Mouse (Mus musculus) forebrain, embryonic 15.5 days (tissue): ENCODE results near the gene Rpl13a. TPM values are rescaled to one million over a fixed set of nuclear protein-coding genes. Genes with fewer than 3 reads are reported as not detected.
"Not testable (repeated sequence)": the region's sequence is repeated elsewhere in the genome, so short reads cannot be mapped to it uniquely, and the experiment has no call there.

ENCODE experiments used
- ATAC-seq: fragments of 200-750 bp; cut with Nextera tagmentation; replicated peaks from 2 replicates; pipeline ENCODE4 v1.8.0; 2017; ENCODE audit warnings: mild to moderate bottlenecking, moderate TSS enrichment, moderate library complexity
- H3K27ac ChIP-seq: fragments of 300-500 bp; sonication (generic); replicated peaks from 2 replicates; pipeline ENCODE4 v1.5.1; 2015; ENCODE audit warnings: mild to moderate bottlenecking, inconsistent platforms
- H3K27me3 ChIP-seq: fragments of 300-500 bp; sonication (generic); 2 replicates; pipeline ENCODE4 v1.6.1; 2015; ENCODE audit warnings: inconsistent platforms
- H3K36me3 ChIP-seq: fragments of 300-500 bp; sonication (generic); 2 replicates; pipeline ENCODE4 v1.6.1; 2015; ENCODE audit warnings: mild to moderate bottlenecking, inconsistent platforms
- H3K4me1 ChIP-seq: fragments of 300-500 bp; sonication (generic); 2 replicates; pipeline ENCODE4 v1.6.1; 2015; ENCODE audit warnings: inconsistent platforms
- H3K4me2 ChIP-seq: fragments of 300-500 bp; sonication (generic); replicated peaks from 2 replicates; pipeline ENCODE4 v1.6.1; 2015; ENCODE audit warnings: mild to moderate bottlenecking, inconsistent platforms
- H3K4me3 ChIP-seq: fragments of 300-500 bp; sonication (generic); 2 replicates; pipeline ENCODE4 v1.5.1; 2015; ENCODE audit warnings: mild to moderate bottlenecking, inconsistent platforms
- H3K9ac ChIP-seq: fragments of 300-500 bp; sonication (generic); replicated peaks from 2 replicates; pipeline ENCODE4 v1.6.1; 2015; ENCODE audit warnings: mild to moderate bottlenecking, inconsistent platforms
- H3K9me3 ChIP-seq: fragments of 300-500 bp; sonication (generic); 2 replicates; pipeline ENCODE4 v1.6.1; 2016; ENCODE audit warnings: inconsistent platforms
- WGBS: fragments of 180-500 bp; shearing (Covaris S2); methylation state at CpG from one replicate; pipeline ENCODE4 v1.1.7; 2015; ENCODE audit warnings: mixed read lengths; 5-methylcytosine and 5-hydroxymethylcytosine counted together
- polyA plus RNA-seq: library from polyadenylated mRNA; unstranded; fragments of >200 nt; fragmentation: Nextera tagmentation; extraction: Ambion mirVana; gene quantifications from 2 replicates; pipeline ENCODE4 v1.2.1, GENCODE M21; 2015

Rpl13a gene
- polyA plus RNA-seq, 1 experiment from 2014 or later = 890 TPM

DNA sequence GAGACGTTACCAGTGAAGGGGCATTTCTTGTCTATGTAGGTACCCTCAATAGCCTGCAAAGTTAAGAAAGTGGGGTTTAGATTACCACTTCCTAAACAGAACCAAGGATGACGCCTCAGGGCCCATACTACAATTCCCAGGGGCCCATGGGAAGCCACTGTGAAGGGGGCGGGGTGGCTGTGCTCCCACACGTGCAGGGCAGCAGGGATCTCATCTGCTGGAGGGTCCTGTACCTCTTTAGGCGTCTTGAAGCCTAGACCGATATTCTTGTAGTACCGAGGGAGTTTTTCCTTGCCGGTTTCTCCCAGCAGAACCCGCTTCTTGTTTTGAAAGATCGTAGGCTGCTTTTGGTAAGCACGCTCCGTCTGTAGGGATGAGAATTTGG lies 5.4 kb downstream of the Rpl13a start:
- Histone ChIP-seq H3K36me3 (peaks cover 72% of the 10 kb centered on the region), H3K4me3 (peak overlapping the region; percentile 74), H3K27ac (peak overlapping the region; percentile 87), H3K27me3 (no peaks in the 10 kb centered on the region), H3K4me1 (peaks cover 52% of the 10 kb centered on the region), H3K9me3 (no peaks in the 10 kb centered on the region), H3K4me2 (peak overlapping the region; percentile 87), H3K9ac (peak overlapping the region; percentile 86)
- no peak for ATAC-seq
- 26% methylated on average over 12 of the region's 12 CpGs for WGBS

GRCm38 (mm10) chr7:45122561-45123185 lies 5.9 kb downstream of the Rpl13a start:
- H3K27ac ChIP-seq = no peak overlapping the region
- H3K4me1 ChIP-seq = peaks cover 50% of the 10 kb centered on the region
- 88% methylated on average over 15 of the region's 15 CpGs for WGBS
- no peaks in the 10 kb centered on the region for H3K27me3 ChIP-seq
- peak overlapping the region; percentile 74 for H3K4me3 ChIP-seq
- peak overlapping the region; percentile 87 for H3K4me2 ChIP-seq
- no peak for ATAC-seq
- peak overlapping the region; percentile 86 for H3K9ac ChIP-seq
- H3K36me3 ChIP-seq = peaks cover 75% of the 10 kb centered on the region
- H3K9me3 ChIP-seq = no peaks in the 10 kb centered on the region

- H3K9ac ChIP-seq = no peak overlapping the region
- no peaks in the 10 kb centered on the region for H3K9me3 ChIP-seq
- H3K4me3 ChIP-seq = no peak overlapping the region
- peaks cover 43% of the 10 kb centered on the region for H3K4me1 ChIP-seq
- no peak for ATAC-seq
- H3K36me3 ChIP-seq = peaks cover 71% of the 10 kb centered on the region
- H3K27ac ChIP-seq = no peak overlapping the region
- H3K27me3 ChIP-seq = no peaks in the 10 kb centered on the region
- no peak overlapping the region for H3K4me2 ChIP-seq
These were observed 6.6 kb downstream of the Rpl13a start for GRCm38 (mm10) chr7:45121966-45122365.

DNA sequence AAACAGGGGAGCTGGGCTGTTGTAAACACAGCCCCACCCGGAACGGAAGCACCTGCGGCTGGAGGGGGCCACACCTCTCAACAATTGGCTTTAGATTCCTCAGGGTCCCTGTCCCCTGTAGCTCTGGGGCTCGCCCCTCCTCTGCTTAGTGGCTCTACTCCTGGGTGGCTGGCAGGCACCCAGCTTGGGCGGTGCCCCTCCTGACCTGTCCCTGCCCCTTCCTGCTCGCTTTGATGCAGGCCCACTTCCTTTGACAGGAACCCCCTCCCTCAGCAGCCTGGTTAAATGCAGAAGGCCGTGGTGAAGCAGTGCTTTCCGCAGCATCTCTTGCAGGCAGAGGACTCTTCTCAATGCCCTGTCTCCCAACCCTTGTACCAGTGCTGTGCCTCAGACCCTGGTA lies 7.2 kb downstream of the Rpl13a start:
- Histone ChIP-seq H3K9ac (no peak overlapping the region), H3K27ac (no peak overlapping the region), H3K4me1 (peaks cover 37% of the 10 kb centered on the region), H3K36me3 (peaks cover 66% of the 10 kb centered on the region), H3K4me2 (no peak overlapping the region), H3K27me3 (no peaks in the 10 kb centered on the region), H3K9me3 (no peaks in the 10 kb centered on the region), H3K4me3 (no peak overlapping the region)
- no peak for ATAC-seq
- 66% methylated on average over 8 of the region's 8 CpGs for WGBS

DNA sequence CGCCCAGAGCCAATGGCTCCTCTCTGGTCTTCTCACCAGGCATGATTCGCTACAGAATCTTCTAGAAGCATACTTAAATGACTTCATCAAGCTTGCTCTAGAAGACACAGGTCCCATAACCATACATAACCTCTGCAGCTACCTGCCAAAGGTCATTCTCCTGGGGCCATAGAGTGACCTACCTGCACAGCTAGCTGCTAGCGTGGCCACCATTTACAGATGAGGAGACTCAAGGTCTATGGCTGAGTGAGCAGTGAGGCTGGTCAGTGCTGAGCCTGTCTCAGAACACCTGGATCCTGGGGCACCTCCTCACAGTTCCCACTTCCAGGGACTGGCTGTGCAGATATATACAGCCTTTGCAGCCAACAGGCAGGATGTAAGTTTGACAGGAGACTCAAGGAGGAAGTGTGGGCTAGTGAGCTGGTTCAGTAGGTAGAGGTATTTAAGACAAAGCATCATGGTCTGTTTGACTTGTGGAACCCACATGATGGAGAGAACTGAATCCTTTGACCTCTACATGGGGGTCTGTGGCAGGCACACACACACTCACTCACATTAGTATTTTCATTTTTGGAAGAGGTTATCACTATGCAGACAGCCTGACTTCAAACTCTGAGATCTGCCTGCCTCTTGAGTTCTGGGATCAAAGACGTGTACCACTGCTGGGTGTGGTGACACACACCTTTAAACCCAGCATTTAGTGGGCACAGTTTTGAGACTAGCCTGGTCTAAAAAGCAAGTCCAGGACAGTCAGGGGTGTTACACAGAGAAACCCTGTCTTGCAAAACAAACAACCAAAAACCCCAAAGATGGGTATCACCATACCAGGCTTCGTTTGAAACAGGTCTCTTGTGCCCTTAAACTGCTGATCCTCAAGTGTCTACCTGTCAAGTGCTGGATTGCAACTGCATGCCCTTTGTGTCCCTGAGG lies 8.5 kb downstream of the Rpl13a start:
- H3K4me3 ChIP-seq = no peak overlapping the region
- peak overlapping the region; percentile 19; the same call in 1 of the 2 replicates for H3K9ac ChIP-seq
- ATAC-seq = no peak
- peaks cover 52% of the 10 kb centered on the region for H3K36me3 ChIP-seq
- H3K9me3 ChIP-seq = no peaks in the 10 kb centered on the region
- H3K4me1 ChIP-seq = peaks cover 27% of the 10 kb centered on the region
- H3K27me3 ChIP-seq = no peaks in the 10 kb centered on the region
- H3K27ac ChIP-seq = no peak overlapping the region
- no peak overlapping the region for H3K4me2 ChIP-seq
- WGBS = 82% methylated on average over 5 of the region's 5 CpGs

DNA sequence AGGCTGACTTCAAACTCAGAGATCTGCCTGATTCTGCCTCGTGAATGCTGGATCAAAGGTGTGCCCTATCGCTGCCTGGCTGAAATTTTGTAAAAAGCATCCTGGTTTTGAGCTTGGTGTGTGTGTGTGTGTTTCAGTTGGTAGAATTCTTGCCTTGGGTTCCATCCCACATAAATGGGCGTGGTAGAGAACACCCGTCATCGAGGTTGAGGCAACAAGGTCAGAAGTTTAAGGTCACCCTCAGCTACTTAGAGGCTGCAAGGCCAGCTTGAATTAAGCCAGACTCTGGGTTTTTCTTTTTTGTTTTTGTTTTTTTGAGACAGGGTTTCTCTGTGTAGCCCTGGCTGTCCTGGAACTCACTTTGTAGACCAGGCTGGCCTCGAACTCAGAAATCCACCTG lies 10.2 kb downstream of the Rpl13a start:
- no peak overlapping the region for H3K27ac ChIP-seq
- peaks cover 18% of the 10 kb centered on the region for H3K4me1 ChIP-seq
- H3K9me3 ChIP-seq = no peaks in the 10 kb centered on the region
- no peak overlapping the region for H3K9ac ChIP-seq
- 96% methylated on average over 6 of the region's 6 CpGs for WGBS
- H3K27me3 ChIP-seq = no peaks in the 10 kb centered on the region
- no peak overlapping the region for H3K4me3 ChIP-seq
- H3K36me3 ChIP-seq = peaks cover 51% of the 10 kb centered on the region
- no peak overlapping the region for H3K4me2 ChIP-seq
- ATAC-seq = no peak

GRCm38 (mm10) chr7:45117566-45117965 lies 11.0 kb downstream of the Rpl13a start:
- Histone ChIP-seq H3K9me3 (no peaks in the 10 kb centered on the region), H3K4me1 (peaks cover 11% of the 10 kb centered on the region), H3K27ac (no peak overlapping the region), H3K4me3 (no peak overlapping the region), H3K9ac (no peak overlapping the region), H3K27me3 (no peaks in the 10 kb centered on the region), H3K36me3 (peaks cover 44% of the 10 kb centered on the region), H3K4me2 (no peak overlapping the region)
- no peak for ATAC-seq
- 88% methylated on average over 8 of the region's 8 CpGs for WGBS

GRCm38 (mm10) chr7:45113476-45113875 lies 15.1 kb downstream of the Rpl13a start:
- Histone ChIP-seq H3K4me3 (no peak overlapping the region), H3K4me2 (no peak overlapping the region), H3K9me3 (no peaks in the 10 kb centered on the region), H3K36me3 (peaks cover 6% of the 10 kb centered on the region; the same call in 1 of the 2 replicates), H3K27me3 (no peaks in the 10 kb centered on the region), H3K9ac (no peak overlapping the region), H3K4me1 (no peaks in the 10 kb centered on the region), H3K27ac (no peak overlapping the region)
- ATAC-seq = no peak
- WGBS = 87% methylated on average over 2 of the region's 2 CpGs

DNA sequence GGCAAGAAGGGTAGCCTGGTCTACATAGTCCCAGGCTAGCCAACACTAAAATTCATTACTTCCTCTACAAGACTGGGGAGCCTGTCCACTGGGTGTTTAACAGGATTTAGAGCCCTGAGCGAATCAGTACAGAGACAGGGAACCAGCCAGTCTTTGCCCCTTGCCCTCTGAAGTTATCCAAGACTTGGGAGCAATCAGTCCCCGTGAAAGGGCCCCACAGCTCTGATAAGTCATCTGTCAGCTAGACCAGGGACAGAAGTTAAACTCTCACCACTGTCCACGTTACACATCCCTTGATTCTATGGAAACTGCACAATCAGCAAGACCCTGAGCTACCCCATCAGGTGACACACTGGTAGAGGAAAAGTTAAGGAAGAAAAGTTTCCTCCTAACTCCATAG lies 16.0 kb downstream of the Rpl13a start:
- H3K9me3 ChIP-seq = no peaks in the 10 kb centered on the region
- no peaks in the 10 kb centered on the region for H3K27me3 ChIP-seq
- no peak overlapping the region for H3K4me3 ChIP-seq
- no peak for ATAC-seq
- H3K4me1 ChIP-seq = no peaks in the 10 kb centered on the region
- H3K9ac ChIP-seq = no peak overlapping the region
- H3K27ac ChIP-seq = no peak overlapping the region
- no peak overlapping the region for H3K4me2 ChIP-seq
- WGBS = 79% methylated on average over 3 of the region's 3 CpGs
- H3K36me3 ChIP-seq = no peaks in the 10 kb centered on the region

- 78% methylated on average over 2 of the region's 2 CpGs for WGBS
- Histone ChIP-seq H3K36me3 (no peaks in the 10 kb centered on the region), H3K9me3 (no peaks in the 10 kb centered on the region), H3K27me3 (no peaks in the 10 kb centered on the region), H3K4me2 (no peak overlapping the region), H3K9ac (no peak overlapping the region), H3K4me1 (no peaks in the 10 kb centered on the region), H3K4me3 (no peak overlapping the region), H3K27ac (no peak overlapping the region)
- ATAC-seq = no peak
These were observed 16.6 kb downstream of the Rpl13a start for GRCm38 (mm10) chr7:45111940-45112339.

- not testable (repeated sequence) for ATAC-seq, H3K27me3 ChIP-seq, H3K27ac ChIP-seq, H3K4me3 ChIP-seq, H3K9me3 ChIP-seq, H3K36me3 ChIP-seq, H3K4me2 ChIP-seq, H3K4me1 ChIP-seq, H3K9ac ChIP-seq
- 93% methylated on average over 4 of the region's 4 CpGs for WGBS
These were observed 18.5 kb downstream of the Rpl13a start for GRCm38 (mm10) chr7:45110089-45110488.

- Histone ChIP-seq H3K4me2 (no peak overlapping the region), H3K9ac (no peak overlapping the region), H3K27me3 (no peaks in the 10 kb centered on the region), H3K27ac (no peak overlapping the region), H3K4me1 (no peaks in the 10 kb centered on the region), H3K9me3 (no peaks in the 10 kb centered on the region), H3K36me3 (no peaks in the 10 kb centered on the region), H3K4me3 (no peak overlapping the region)
- no peak for ATAC-seq
- 61% methylated on average over 5 of the region's 5 CpGs for WGBS
These were observed 21.4 kb downstream of the Rpl13a start for GRCm38 (mm10) chr7:45107052-45107645.
